Mouse (Mus musculus): ENCODE data around the gene Sbno2.

Gene Sbno2

GRCm38 (mm10) chr10:80130403-80131031, 25.1 kb upstream of the Sbno2 start:
- in situ Hi-C loops (cut with MboI; ENCODE audit: unreplicated experiment in 2 of 2), result no loop called here

- in situ Hi-C loops (cut with MboI; ENCODE audit: unreplicated experiment in 2 of 2), result no loop called here
These were observed 24.5 kb upstream of the Sbno2 start for GRCm38 (mm10) chr10:80129846-80130245.

GRCm38 (mm10) chr10:80127920-80128319, 22.5 kb upstream of the Sbno2 start:
- in situ Hi-C loops (cut with MboI; ENCODE audit: unreplicated experiment in 2 of 2), result no loop called here

- in situ Hi-C loops (cut with MboI; ENCODE audit: unreplicated experiment in 2 of 2), result no loop called here
These were observed 18.7 kb upstream of the Sbno2 start for GRCm38 (mm10) chr10:80123932-80124562.

GRCm38 (mm10) chr10:80121639-80122038, 16.3 kb upstream of the Sbno2 start:
- in situ Hi-C loops (cut with MboI; ENCODE audit: unreplicated experiment in 2 of 2), result no loop called here

- in situ Hi-C loops (cut with MboI; ENCODE audit: unreplicated experiment in 2 of 2), result no loop called here
These were observed 14.8 kb upstream of the Sbno2 start for GRCm38 (mm10) chr10:80120146-80120545.

- in situ Hi-C loops (cut with MboI; ENCODE audit: unreplicated experiment in 2 of 2), result loop anchor here in 1 of 2 experiments (10.0 kb wide), 1 partner anchor 134 kb away; the partner anchor contains the start of genes Cnn2 and Tmem259
These were observed 13.2 kb upstream of the Sbno2 start for GRCm38 (mm10) chr10:80118552-80118951.

GRCm38 (mm10) chr10:80117736-80118135, 12.4 kb upstream of the Sbno2 start:
- in situ Hi-C loops (cut with MboI; ENCODE audit: unreplicated experiment in 2 of 2), result loop anchor here in 1 of 2 experiments (10.0 kb wide), 1 partner anchor 133 kb away; the partner anchor contains the start of genes Cnn2 and Tmem259

GRCm38 (mm10) chr10:80116927-80117691, 11.7 kb upstream of the Sbno2 start:
- in situ Hi-C loops (cut with MboI; ENCODE audit: unreplicated experiment in 2 of 2), result loop anchor here in 1 of 2 experiments (10.0 kb wide), 1 partner anchor 132 kb away; the partner anchor contains the start of genes Cnn2 and Tmem259

- in situ Hi-C loops (cut with MboI; ENCODE audit: unreplicated experiment in 2 of 2), result loop anchor here in 1 of 2 experiments (10.0 kb wide), 1 partner anchor 132 kb away; the partner anchor contains the start of genes Cnn2 and Tmem259
These were observed 11.2 kb upstream of the Sbno2 start for GRCm38 (mm10) chr10:80116563-80116926.

GRCm38 (mm10) chr10:80115944-80116335, 10.6 kb upstream of the Sbno2 start:
- in situ Hi-C loops (cut with MboI; ENCODE audit: unreplicated experiment in 2 of 2), result loop anchor here in 1 of 2 experiments (10.0 kb wide), 1 partner anchor 131 kb away; the partner anchor contains the start of genes Cnn2 and Tmem259

- in situ Hi-C loops (cut with MboI; ENCODE audit: unreplicated experiment in 2 of 2), result loop anchor here in 1 of 2 experiments (10.0 kb wide), 1 partner anchor 131 kb away; the partner anchor contains the start of genes Cnn2 and Tmem259
These were observed 10.0 kb upstream of the Sbno2 start, which contains the start of gene Stk11 for GRCm38 (mm10) chr10:80115290-80115943. TSS of gene Stk11 (plus strand) at chr10:80115803.

- in situ Hi-C loops (cut with MboI; ENCODE audit: unreplicated experiment in 2 of 2), result loop anchor here (5.0 to 10.0 kb wide), 3 partner anchors 62 to 130 kb away; partner anchors contain the start of genes Cnn2 (in 2 of the 2) and Tmem259 (in 1 of the 2)
These were observed 9.2 kb upstream of the Sbno2 start for GRCm38 (mm10) chr10:80114341-80115284.

GRCm38 (mm10) chr10:80107678-80108077, 2.3 kb upstream of the Sbno2 start:
- in situ Hi-C loops (cut with MboI; ENCODE audit: unreplicated experiment in 2 of 2), result loop anchor here in 1 of 2 experiments (5.0 kb wide), 1 partner anchor 35 kb away; no protein-coding TSS in a partner anchor

GRCm38 (mm10) chr10:80105926-80106325, 555 bp upstream of the Sbno2 start:
- in situ Hi-C loops (cut with MboI; ENCODE audit: unreplicated experiment in 2 of 2), result loop anchor here in 1 of 2 experiments (5.0 kb wide), 1 partner anchor 34 kb away; no protein-coding TSS in a partner anchor

- in situ Hi-C loops (cut with MboI; ENCODE audit: unreplicated experiment in 2 of 2), result no loop called here
These were observed 1.2 kb downstream of the Sbno2 start for GRCm38 (mm10) chr10:80104181-80104580.

GRCm38 (mm10) chr10:80103032-80103431, 2.3 kb downstream of the Sbno2 start:
- in situ Hi-C loops (cut with MboI; ENCODE audit: unreplicated experiment in 2 of 2), result no loop called here

GRCm38 (mm10) chr10:80102216-80102915, 3.0 kb downstream of the Sbno2 start:
- in situ Hi-C loops (cut with MboI; ENCODE audit: unreplicated experiment in 2 of 2), result no loop called here
